Mouse (Mus musculus): ENCODE measurements around the gene Olfr1495. TPM values are rescaled to one million over a fixed set of nuclear protein-coding genes. Genes with fewer than 3 reads are reported as not detected.

Olfr1495 gene
- total and polyA plus RNA-seq, 2 experiments from 2014 or later = not detected

GRCm38 (mm10) chr19:13812823-13813222 is 48.4 kb downstream of the Olfr1495 start:
- no peaks in the 10 kb centered on the region for H3K9me3 ChIP-seq (ENCODE audit: low read length)
- no peaks in the 10 kb centered on the region for H3K27me3 ChIP-seq (ENCODE audit: insufficient read depth, low read length)
- ATAC-seq (no peak), DNase-seq (no peak)
- H3K4me2 ChIP-seq (ENCODE audit: low read depth) = no peak overlapping the region
- no peaks in the 10 kb centered on the region for H3K4me1 ChIP-seq (ENCODE audit: insufficient read depth)
- WGBS = 60% methylated on average over 2 of the region's 2 CpGs
- peak; percentile 21; the same call in 1 of the 2 replicates for TF ChIP-seq CTCF (IDR thresholded peaks at IDR 0.05; ENCODE audit: low read depth)
- H3K9ac ChIP-seq = no peak overlapping the region
- no peak overlapping the region for H3K4me3 ChIP-seq (ENCODE audit: low read depth, low read length)
- H3K27ac ChIP-seq (ENCODE audit: low read depth, low read length) = no peak overlapping the region
- no peaks in the 10 kb centered on the region for H3K36me3 ChIP-seq (ENCODE audit: insufficient read depth)

- Histone ChIP-seq H3K27me3 (ENCODE audit: insufficient read depth, low read length) (no peaks in the 10 kb centered on the region), H3K9me3 (ENCODE audit: low read length) (no peaks in the 10 kb centered on the region), H3K27ac (ENCODE audit: low read depth, low read length) (no peak overlapping the region), H3K4me2 (ENCODE audit: low read depth) (no peak overlapping the region), H3K4me1 (ENCODE audit: insufficient read depth) (no peaks in the 10 kb centered on the region), H3K9ac (no peak overlapping the region), H3K4me3 (ENCODE audit: low read depth, low read length) (no peak overlapping the region), H3K36me3 (ENCODE audit: insufficient read depth) (no peaks in the 10 kb centered on the region)
- WGBS = 37% methylated on average over 5 of the region's 5 CpGs
- ATAC-seq (peak; percentile 56; the same call in 1 of the 2 replicates), DNase-seq (peak; percentile 50)
- peak; percentile 66 for TF ChIP-seq CTCF (IDR thresholded peaks at IDR 0.05; ENCODE audit: low read depth)
Observed at GRCm38 (mm10) chr19:13818827-13819226, 54.4 kb downstream of the Olfr1495 start.

GRCm38 (mm10) chr19:13819347-13819746 is 54.9 kb downstream of the Olfr1495 start, which contains the start of gene Olfr1499:
Gene Olfr1499 (minus strand): TSS chr19:13819447.
- H3K36me3 ChIP-seq (ENCODE audit: insufficient read depth) = no peaks in the 10 kb centered on the region

More at GRCm38 (mm10) chr19:13819347-13819746, 54.9 kb downstream of the Olfr1495 start, which contains the start of gene Olfr1499:
- H3K9me3 ChIP-seq (ENCODE audit: low read length) = no peaks in the 10 kb centered on the region
- H3K4me3 ChIP-seq (ENCODE audit: low read depth, low read length) = no peak within 1 kb of the TSS
- H3K4me1 ChIP-seq (ENCODE audit: insufficient read depth) = no peaks in the 10 kb centered on the region
- H3K27ac ChIP-seq (ENCODE audit: low read depth, low read length) = no peak within 1 kb of the TSS
- H3K9ac ChIP-seq = no peak within 1 kb of the TSS
- DNase-seq (no peak), ATAC-seq (no peak)
- H3K27me3 ChIP-seq (ENCODE audit: insufficient read depth, low read length) = no peaks in the 10 kb centered on the region
- no peak within 1 kb of the TSS for H3K4me2 ChIP-seq (ENCODE audit: low read depth)
- TF ChIP-seq CTCF (IDR thresholded peaks at IDR 0.05; ENCODE audit: low read depth) = no peak

Other genes with a start within 250 kb of the Olfr1495 start
- not detected in 2 replicates for gene Olfr1480, start 236.7 kb upstream of the Olfr1495 start, total RNA-seq (2014; rRNA removed)
- not detected in 2 replicates for gene Olfr1480, start 236.7 kb upstream of the Olfr1495 start, polyA plus RNA-seq (2015; fragmentation: Nextera tagmentation; extraction: Ambion mirVana)
- not detected in 2 replicates for gene Olfr1484, start 181.1 kb upstream of the Olfr1495 start, total RNA-seq (2014; rRNA removed)
- gene Olfr1484, start 181.1 kb upstream of the Olfr1495 start, polyA plus RNA-seq (2015; fragmentation: Nextera tagmentation; extraction: Ambion mirVana) = not detected in 2 replicates
- gene Olfr1487, start 147.2 kb upstream of the Olfr1495 start, total RNA-seq (2014; rRNA removed) = not detected in 2 replicates
- gene Olfr1487, start 147.2 kb upstream of the Olfr1495 start, polyA plus RNA-seq (2015; fragmentation: Nextera tagmentation; extraction: Ambion mirVana) = not detected in 2 replicates
- not detected in 2 replicates for gene Olfr1489, start 133.0 kb upstream of the Olfr1495 start, total RNA-seq (2014; rRNA removed)
- gene Olfr1489, start 133.0 kb upstream of the Olfr1495 start, polyA plus RNA-seq (2015; fragmentation: Nextera tagmentation; extraction: Ambion mirVana) = not detected in 2 replicates
- not detected in 2 replicates for gene Olfr1490, start 113.5 kb upstream of the Olfr1495 start, total RNA-seq (2014; rRNA removed)
- gene Olfr1490, start 113.5 kb upstream of the Olfr1495 start, polyA plus RNA-seq (2015; fragmentation: Nextera tagmentation; extraction: Ambion mirVana) = not detected in 2 replicates
- not detected in 2 replicates for gene Olfr1491, start 67.3 kb upstream of the Olfr1495 start, total RNA-seq (2014; rRNA removed)
- gene Olfr1491, start 67.3 kb upstream of the Olfr1495 start, polyA plus RNA-seq (2015; fragmentation: Nextera tagmentation; extraction: Ambion mirVana) = not detected in 2 replicates
- gene Olfr1493-ps1, start 41.3 kb upstream of the Olfr1495 start, total RNA-seq (2014; rRNA removed) = not detected in 2 replicates
- not detected in 2 replicates for gene Olfr1493-ps1, start 41.3 kb upstream of the Olfr1495 start, polyA plus RNA-seq (2015; fragmentation: Nextera tagmentation; extraction: Ambion mirVana)
- gene Olfr1494, start 24.9 kb upstream of the Olfr1495 start, total RNA-seq (2014; rRNA removed) = not detected in 2 replicates
- not detected in 2 replicates for gene Olfr1494, start 24.9 kb upstream of the Olfr1495 start, polyA plus RNA-seq (2015; fragmentation: Nextera tagmentation; extraction: Ambion mirVana)
- gene Olfr1496, start 13.3 kb downstream of the Olfr1495 start, total RNA-seq (2014; rRNA removed) = not detected in 2 replicates
- not detected in 2 replicates for gene Olfr1496, start 13.3 kb downstream of the Olfr1495 start, polyA plus RNA-seq (2015; fragmentation: Nextera tagmentation; extraction: Ambion mirVana)
- gene Olfr1497, start 33.6 kb downstream of the Olfr1495 start, total RNA-seq (2014; rRNA removed) = not detected in 2 replicates
- gene Olfr1497, start 33.6 kb downstream of the Olfr1495 start, polyA plus RNA-seq (2015; fragmentation: Nextera tagmentation; extraction: Ambion mirVana) = not detected in 2 replicates
- gene Olfr1499, start 54.8 kb downstream of the Olfr1495 start, total RNA-seq (2014; rRNA removed) = not detected in 2 replicates
- not detected in 2 replicates for gene Olfr1499, start 54.8 kb downstream of the Olfr1495 start, polyA plus RNA-seq (2015; fragmentation: Nextera tagmentation; extraction: Ambion mirVana)
- gene Olfr1500, start 65.9 kb downstream of the Olfr1495 start, total RNA-seq (2014; rRNA removed) = not detected in 2 replicates
- not detected in 2 replicates for gene Olfr1500, start 65.9 kb downstream of the Olfr1495 start, polyA plus RNA-seq (2015; fragmentation: Nextera tagmentation; extraction: Ambion mirVana)
- gene Olfr1501, start 86.1 kb downstream of the Olfr1495 start, total RNA-seq (2014; rRNA removed) = not detected in 2 replicates
- not detected in 2 replicates for gene Olfr1501, start 86.1 kb downstream of the Olfr1495 start, polyA plus RNA-seq (2015; fragmentation: Nextera tagmentation; extraction: Ambion mirVana)
- not detected in 2 replicates for gene Olfr1502, start 97.2 kb downstream of the Olfr1495 start, total RNA-seq (2014; rRNA removed)
- gene Olfr1502, start 97.2 kb downstream of the Olfr1495 start, polyA plus RNA-seq (2015; fragmentation: Nextera tagmentation; extraction: Ambion mirVana) = not detected in 2 replicates
- not detected in 2 replicates for gene Olfr1504, start 133.3 kb downstream of the Olfr1495 start, total RNA-seq (2014; rRNA removed)
- gene Olfr1504, start 133.3 kb downstream of the Olfr1495 start, polyA plus RNA-seq (2015; fragmentation: Nextera tagmentation; extraction: Ambion mirVana) = not detected in 2 replicates
- gene Olfr1505, start 148.9 kb downstream of the Olfr1495 start, total RNA-seq (2014; rRNA removed) = not detected in 2 replicates
- not detected in 2 replicates for gene Olfr1505, start 148.9 kb downstream of the Olfr1495 start, polyA plus RNA-seq (2015; fragmentation: Nextera tagmentation; extraction: Ambion mirVana)